Mouse (Mus musculus) cortical plate, adult 2 months (tissue): ENCODE measurements around the gene Btbd35f11.
"Not testable (repeated sequence)": the region's sequence is repeated elsewhere in the genome, so short reads cannot be mapped to it uniquely, and the experiment has no call there.

Experiments used
- CTCF ChIP-seq: fragments of 200-500 bp; IDR thresholded peaks from 2 replicates; pipeline ENCODE4 v1.5.1; 2011; ENCODE audit warnings: mild to moderate bottlenecking, control low read depth, low read length; ENCODE audit not compliant: insufficient read depth; ENCODE audit errors: extremely low read depth
- POLR2A ChIP-seq: fragments of 200-500 bp; IDR thresholded peaks from 2 replicates; pipeline ENCODE4 v1.6.1; 2011; ENCODE audit warnings: mild to moderate bottlenecking, low read length, control low read depth; ENCODE audit not compliant: insufficient read depth; ENCODE audit errors: extremely low read depth

- not testable (repeated sequence) for TF ChIP-seq POLR2A, CTCF
Observed at GRCm38 (mm10) chrX:3443590-3443989, at the start of gene Btbd35f11.
